Mouse (Mus musculus): ENCODE data around the gene Ucn2. TPM values are rescaled to one million over a fixed set of nuclear protein-coding genes. Genes with fewer than 3 reads are reported as not detected.

Gene Ucn2
- polyA plus RNA-seq, 1 experiment: 2.3 TPM

DNA sequence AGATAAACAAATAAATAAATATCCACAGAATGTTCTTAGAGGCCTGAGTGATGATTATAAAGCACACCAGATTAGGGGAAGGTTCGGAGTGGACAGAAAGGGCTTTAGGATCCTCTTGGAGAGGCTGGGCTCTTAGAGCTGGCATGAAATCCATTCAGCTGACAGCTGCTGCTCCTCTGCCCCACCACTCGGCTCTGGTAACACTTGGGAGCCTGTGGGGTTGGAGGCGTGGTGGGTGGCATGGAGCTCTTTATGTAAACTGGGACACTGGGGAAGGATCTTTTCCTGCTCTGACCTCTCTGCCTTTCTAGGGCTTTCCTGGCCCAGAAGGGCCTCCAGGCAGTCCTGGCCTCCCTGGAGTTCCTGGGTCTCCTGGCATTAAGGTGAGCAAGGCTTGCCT, 22.2 kb upstream of the Ucn2 start:
- WGBS: 48% methylated on average over 3 of the region's 3 CpGs
- TF ChIP-seq CTCF (IDR thresholded peaks at IDR 0.05; ENCODE audit: insufficient read depth, low read length) (no peak), POLR2A (IDR thresholded peaks at IDR 0.05; ENCODE audit: borderline replicate concordance, extremely low read depth, low read depth, low read length) (no peak)
- H3K4me3 ChIP-seq (replicated peaks; ENCODE audit: extremely low read depth, low read depth, low read length): no peak overlapping the region

DNA sequence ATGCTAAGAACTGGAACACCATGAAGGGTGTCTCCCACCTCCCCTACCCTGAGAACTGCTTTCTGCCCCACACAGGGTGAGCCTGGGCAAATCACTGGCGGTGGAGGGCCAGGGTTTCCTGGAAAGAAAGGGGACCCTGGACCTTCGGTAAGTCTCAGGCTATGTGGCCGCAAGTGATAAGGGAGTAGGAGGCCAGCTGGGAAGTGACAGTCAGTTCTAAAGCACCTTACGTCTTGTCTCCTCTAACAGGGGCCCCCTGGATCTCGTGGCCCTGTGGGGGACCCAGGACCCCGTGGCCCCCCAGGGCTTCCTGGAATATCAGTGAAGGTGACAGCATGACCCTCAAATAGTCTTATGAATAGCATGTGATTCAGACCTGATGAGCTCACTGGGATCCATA, 21.5 kb upstream of the Ucn2 start:
- WGBS: 77% methylated on average over 6 of the region's 6 CpGs

More for the DNA sequence above, 22.2 kb upstream of the Ucn2 start:
- no peaks in the 10 kb centered on the region for H3K4me1 ChIP-seq (ENCODE audit: control insufficient read depth, insufficient read depth, low read length)
- no peak for DNase-seq

DNA sequence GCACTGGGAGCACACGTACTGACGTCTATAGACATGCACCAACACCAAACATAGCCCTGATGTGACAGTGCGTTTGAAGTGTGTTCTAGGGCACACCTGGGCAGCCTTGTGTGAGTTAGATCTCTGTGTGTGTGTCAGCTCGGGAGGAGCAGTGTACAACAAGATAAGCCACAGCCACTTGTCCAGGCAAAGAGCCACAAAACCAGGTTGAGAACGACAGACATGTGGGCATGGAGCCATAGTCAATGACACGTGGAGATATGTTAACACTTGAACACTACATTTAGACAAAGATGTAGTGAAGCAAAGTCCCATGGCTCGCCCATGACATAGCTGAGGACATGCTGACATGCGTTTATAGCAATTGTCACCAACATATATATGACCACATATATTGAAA, 15.2 kb upstream of the Ucn2 start:
- 68% methylated on average over 8 of the region's 8 CpGs for WGBS
- Histone ChIP-seq H3K4me3 (replicated peaks; ENCODE audit: extremely low read depth, low read depth, low read length) (no peak overlapping the region), H3K4me1 (ENCODE audit: control insufficient read depth, insufficient read depth, low read length) (no peaks in the 10 kb centered on the region)
- no peak for DNase-seq
- no peak for TF ChIP-seq CTCF (IDR thresholded peaks at IDR 0.05; ENCODE audit: insufficient read depth, low read length)
- TF ChIP-seq POLR2A (IDR thresholded peaks at IDR 0.05; ENCODE audit: borderline replicate concordance, extremely low read depth, low read depth, low read length): no peak

More for the DNA sequence above, 21.5 kb upstream of the Ucn2 start:
- no peak for DNase-seq
- no peak overlapping the region for H3K4me3 ChIP-seq (replicated peaks; ENCODE audit: extremely low read depth, low read depth, low read length)
- no peaks in the 10 kb centered on the region for H3K4me1 ChIP-seq (ENCODE audit: control insufficient read depth, insufficient read depth, low read length)
- no peak for TF ChIP-seq POLR2A (IDR thresholded peaks at IDR 0.05; ENCODE audit: borderline replicate concordance, extremely low read depth, low read depth, low read length)
- no peak for TF ChIP-seq CTCF (IDR thresholded peaks at IDR 0.05; ENCODE audit: insufficient read depth, low read length)

DNA sequence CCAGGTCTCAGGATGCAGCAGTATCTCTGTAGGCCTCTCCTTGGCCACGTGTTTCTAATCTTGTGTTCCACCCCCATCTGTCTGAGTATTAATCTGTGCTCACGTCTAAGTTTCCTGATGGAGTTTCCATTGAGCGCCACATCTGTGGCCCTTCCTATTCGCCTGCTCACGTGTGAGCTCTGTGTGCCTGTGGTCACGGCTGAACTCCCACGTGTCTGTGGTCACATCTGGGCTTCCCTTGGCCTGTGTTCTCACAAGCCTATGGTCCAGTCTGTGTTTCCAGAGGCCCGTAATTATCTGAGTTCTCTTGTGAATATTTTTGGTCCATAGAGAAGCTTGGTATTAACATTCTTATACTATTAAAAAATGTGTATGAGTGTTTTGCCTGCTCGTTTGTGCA, 9.3 kb upstream of the Ucn2 start:
- H3K4me1 ChIP-seq (ENCODE audit: control insufficient read depth, insufficient read depth, low read length): no peaks in the 10 kb centered on the region
- H3K4me3 ChIP-seq (replicated peaks; ENCODE audit: extremely low read depth, low read depth, low read length): no peak overlapping the region
- WGBS: 73% methylated on average over 9 of the region's 9 CpGs
- DNase-seq: no peak
- TF ChIP-seq POLR2A (IDR thresholded peaks at IDR 0.05; ENCODE audit: borderline replicate concordance, extremely low read depth, low read depth, low read length) (no peak), CTCF (IDR thresholded peaks at IDR 0.05; ENCODE audit: insufficient read depth, low read length) (no peak)

DNA sequence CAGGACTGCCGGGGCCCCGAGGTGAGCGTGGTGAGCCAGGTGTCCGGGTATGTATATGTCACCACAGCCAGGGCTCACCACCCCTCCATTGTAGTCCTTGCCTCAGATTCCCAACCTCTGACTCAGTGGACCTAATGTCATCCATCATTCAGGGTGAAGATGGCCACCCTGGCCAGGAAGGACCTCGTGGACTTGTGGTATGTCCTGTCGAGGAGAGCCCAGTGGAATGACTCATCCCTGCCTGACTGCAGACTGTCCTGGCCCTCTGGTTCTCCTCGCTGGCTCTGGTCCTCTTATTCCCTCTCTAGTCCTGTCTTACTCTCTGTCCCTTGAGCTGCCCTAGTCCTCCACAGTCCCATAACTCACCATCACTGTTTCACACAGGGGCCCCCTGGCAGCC, 7.8 kb upstream of the Ucn2 start:
- TF ChIP-seq CTCF (IDR thresholded peaks at IDR 0.05; ENCODE audit: insufficient read depth, low read length) (no peak), POLR2A (IDR thresholded peaks at IDR 0.05; ENCODE audit: borderline replicate concordance, extremely low read depth, low read depth, low read length) (no peak)
- Histone ChIP-seq H3K4me3 (replicated peaks; ENCODE audit: extremely low read depth, low read depth, low read length) (no peak overlapping the region), H3K4me1 (ENCODE audit: control insufficient read depth, insufficient read depth, low read length) (no peaks in the 10 kb centered on the region)
- DNase-seq: no peak
- WGBS: 69% methylated on average over 7 of the region's 7 CpGs

DNA sequence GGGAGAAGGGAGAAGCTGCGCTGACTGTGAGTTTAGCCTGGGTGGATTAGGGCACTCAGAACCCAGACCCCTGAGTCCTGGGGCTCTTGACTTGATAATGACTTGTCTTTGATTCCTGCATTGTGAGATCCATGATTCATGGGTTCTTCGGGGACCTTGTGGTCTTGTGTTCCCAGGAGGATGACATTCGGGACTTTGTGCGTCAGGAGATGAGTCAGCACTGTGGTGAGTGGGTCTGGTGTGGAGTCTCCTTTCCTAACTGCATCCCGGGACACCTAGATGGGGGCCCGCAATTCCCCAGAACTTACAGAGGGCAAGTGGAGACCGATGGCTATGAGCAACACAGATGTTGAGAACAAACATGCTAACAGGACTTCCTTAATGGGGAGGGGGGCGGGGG, 3.3 kb upstream of the Ucn2 start:
- Histone ChIP-seq H3K4me3 (replicated peaks; ENCODE audit: extremely low read depth, low read depth, low read length) (no peak overlapping the region), H3K4me1 (ENCODE audit: control insufficient read depth, insufficient read depth, low read length) (no peaks in the 10 kb centered on the region)
- 68% methylated on average over 8 of the region's 8 CpGs for WGBS
- no peak for DNase-seq
- no peak for TF ChIP-seq CTCF (IDR thresholded peaks at IDR 0.05; ENCODE audit: insufficient read depth, low read length)
- no peak for TF ChIP-seq POLR2A (IDR thresholded peaks at IDR 0.05; ENCODE audit: borderline replicate concordance, extremely low read depth, low read depth, low read length)

DNA sequence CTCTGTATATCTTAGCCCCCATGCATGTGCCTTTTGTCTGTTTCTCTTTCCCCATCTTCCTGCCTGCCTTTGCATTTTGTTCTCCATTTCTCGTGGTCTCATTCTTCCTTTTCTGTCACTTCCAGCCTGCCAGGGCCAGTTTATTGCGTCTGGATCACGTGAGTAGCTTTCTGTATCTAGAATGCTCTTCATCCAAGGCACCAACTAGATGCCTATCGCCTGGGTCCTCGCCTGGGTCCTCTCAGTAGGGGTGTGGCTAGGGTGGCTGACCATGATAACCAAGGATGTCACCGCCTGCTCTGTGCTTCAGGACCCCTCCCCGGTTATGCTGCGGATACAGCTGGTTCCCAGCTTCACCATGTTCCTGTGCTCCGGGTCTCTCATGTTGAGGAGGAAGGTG, 2.6 kb upstream of the Ucn2 start:
- Histone ChIP-seq H3K4me3 (replicated peaks; ENCODE audit: extremely low read depth, low read depth, low read length) (no peak overlapping the region), H3K4me1 (ENCODE audit: control insufficient read depth, insufficient read depth, low read length) (no peaks in the 10 kb centered on the region)
- TF ChIP-seq POLR2A (IDR thresholded peaks at IDR 0.05; ENCODE audit: borderline replicate concordance, extremely low read depth, low read depth, low read length) (no peak), CTCF (IDR thresholded peaks at IDR 0.05; ENCODE audit: insufficient read depth, low read length) (no peak)
- 71% methylated on average over 9 of the region's 9 CpGs for WGBS
- DNase-seq: no peak

DNA sequence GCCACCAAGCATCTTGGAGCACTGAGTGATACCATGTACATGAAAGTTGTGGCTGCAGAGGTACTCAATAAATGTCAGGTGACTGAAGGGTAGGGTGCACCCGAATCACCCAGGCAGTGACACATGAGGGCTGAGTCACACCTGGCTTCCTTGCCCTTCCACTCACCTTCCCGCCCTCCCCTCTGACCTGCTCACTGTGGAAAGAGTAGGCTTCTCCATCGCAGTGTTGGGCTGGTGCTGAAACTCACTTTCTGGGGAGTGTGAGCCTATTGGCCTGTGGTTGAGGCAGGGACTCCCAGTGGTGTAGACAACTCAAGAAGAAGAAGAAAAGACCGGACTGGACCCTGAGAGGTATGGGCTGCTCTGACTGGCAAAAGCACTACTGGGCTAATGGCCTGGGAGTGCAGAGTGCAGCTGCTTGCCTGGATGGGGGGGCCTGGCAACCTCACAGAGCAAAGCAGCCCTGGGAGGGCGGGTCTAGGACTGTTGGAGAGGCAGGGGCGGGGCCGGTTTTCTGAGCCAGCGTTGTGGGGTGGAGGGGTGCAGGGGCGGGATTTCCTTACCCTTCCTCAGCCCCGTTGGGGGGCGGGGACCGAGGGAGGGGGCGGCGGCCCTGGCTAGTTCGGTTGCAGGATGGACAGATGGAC, 2.0 kb downstream of the Ucn2 start:
- H3K4me3 ChIP-seq (replicated peaks; ENCODE audit: extremely low read depth, low read depth, low read length): peak overlapping the region; percentile 22
- whole genome bisulfite sequencing: 28% methylated on average over 14 of the region's 15 CpGs
- H3K4me1 ChIP-seq (ENCODE audit: control insufficient read depth, insufficient read depth, low read length): no peaks in the 10 kb centered on the region; the same call in 1 of the 2 replicates
- DNase-seq: peak; percentile 37
- TF ChIP-seq CTCF (IDR thresholded peaks at IDR 0.05; ENCODE audit: insufficient read depth, low read length) (no peak), POLR2A (IDR thresholded peaks at IDR 0.05; ENCODE audit: borderline replicate concordance, extremely low read depth, low read depth, low read length) (no peak)

DNA sequence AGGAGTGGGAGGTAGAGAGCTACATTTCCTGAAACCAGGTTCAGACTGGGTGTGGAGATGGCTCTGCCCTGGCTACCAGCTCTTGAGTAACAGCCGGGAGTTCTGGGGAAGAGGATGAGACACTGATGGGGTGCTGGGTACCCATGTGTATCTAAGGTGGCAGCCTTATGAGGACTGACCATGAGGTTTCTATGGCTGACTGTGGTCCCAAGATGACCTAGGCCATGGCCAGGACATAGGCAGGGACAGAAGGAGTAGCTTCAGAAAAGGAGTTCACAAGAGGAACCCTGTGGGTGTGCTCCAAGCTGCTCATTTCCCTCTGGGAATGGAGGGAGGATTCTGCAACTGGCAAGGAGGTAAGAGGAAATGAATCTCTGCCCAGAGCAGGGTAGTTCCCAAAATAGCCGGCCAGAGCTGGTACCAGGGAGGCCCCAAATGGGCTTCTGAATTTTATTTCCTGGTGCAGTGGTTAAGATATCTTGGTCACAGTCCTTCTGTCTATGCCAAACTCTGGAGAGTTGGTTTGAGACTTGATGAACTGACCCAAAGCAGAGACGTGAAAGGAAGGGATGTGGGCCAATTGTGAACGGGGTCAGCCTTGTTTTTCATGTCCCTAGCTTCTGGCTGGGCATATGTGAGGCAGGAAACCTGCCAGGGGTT, 4.1 kb downstream of the Ucn2 start:
- 52% methylated on average over 4 of the region's 4 CpGs for WGBS

DNA sequence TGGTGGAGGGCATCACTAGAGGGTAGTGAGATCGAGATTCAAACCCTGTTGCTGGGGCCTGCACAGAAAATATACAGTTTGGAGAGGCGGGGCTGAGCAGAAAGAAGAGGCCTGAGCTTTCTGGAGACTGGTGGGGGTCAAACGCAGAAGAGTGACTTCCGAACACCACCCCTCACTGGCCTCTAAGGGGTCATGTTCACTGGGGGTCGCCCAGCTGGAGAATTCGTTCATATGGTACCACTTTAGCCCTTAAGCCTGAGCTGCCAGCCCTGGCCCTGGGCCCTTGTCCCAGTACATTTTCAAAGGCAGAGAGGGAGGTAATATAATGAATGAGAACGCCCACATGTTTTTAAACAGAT, 4.6 kb downstream of the Ucn2 start:
- 65% methylated on average over 7 of the region's 7 CpGs for WGBS
- TF ChIP-seq POLR2A (IDR thresholded peaks at IDR 0.05; ENCODE audit: borderline replicate concordance, extremely low read depth, low read depth, low read length) (no peak), CTCF (IDR thresholded peaks at IDR 0.05; ENCODE audit: insufficient read depth, low read length) (no peak)
- Histone ChIP-seq H3K4me3 (replicated peaks; ENCODE audit: extremely low read depth, low read depth, low read length) (no peak overlapping the region), H3K4me1 (ENCODE audit: control insufficient read depth, insufficient read depth, low read length) (no peaks in the 10 kb centered on the region; the same call in 1 of the 2 replicates)
- no peak for DNase-seq

More for the DNA sequence above, 4.1 kb downstream of the Ucn2 start:
- TF ChIP-seq POLR2A (IDR thresholded peaks at IDR 0.05; ENCODE audit: borderline replicate concordance, extremely low read depth, low read depth, low read length) (no peak), CTCF (IDR thresholded peaks at IDR 0.05; ENCODE audit: insufficient read depth, low read length) (no peak)
- Histone ChIP-seq H3K4me3 (replicated peaks; ENCODE audit: extremely low read depth, low read depth, low read length) (no peak overlapping the region), H3K4me1 (ENCODE audit: control insufficient read depth, insufficient read depth, low read length) (no peaks in the 10 kb centered on the region; the same call in 1 of the 2 replicates)
- no peak for DNase-seq

Data from lung, adult 2 months (tissue).